Mouse (Mus musculus): ENCODE results near the gene Spats2.

DNA sequence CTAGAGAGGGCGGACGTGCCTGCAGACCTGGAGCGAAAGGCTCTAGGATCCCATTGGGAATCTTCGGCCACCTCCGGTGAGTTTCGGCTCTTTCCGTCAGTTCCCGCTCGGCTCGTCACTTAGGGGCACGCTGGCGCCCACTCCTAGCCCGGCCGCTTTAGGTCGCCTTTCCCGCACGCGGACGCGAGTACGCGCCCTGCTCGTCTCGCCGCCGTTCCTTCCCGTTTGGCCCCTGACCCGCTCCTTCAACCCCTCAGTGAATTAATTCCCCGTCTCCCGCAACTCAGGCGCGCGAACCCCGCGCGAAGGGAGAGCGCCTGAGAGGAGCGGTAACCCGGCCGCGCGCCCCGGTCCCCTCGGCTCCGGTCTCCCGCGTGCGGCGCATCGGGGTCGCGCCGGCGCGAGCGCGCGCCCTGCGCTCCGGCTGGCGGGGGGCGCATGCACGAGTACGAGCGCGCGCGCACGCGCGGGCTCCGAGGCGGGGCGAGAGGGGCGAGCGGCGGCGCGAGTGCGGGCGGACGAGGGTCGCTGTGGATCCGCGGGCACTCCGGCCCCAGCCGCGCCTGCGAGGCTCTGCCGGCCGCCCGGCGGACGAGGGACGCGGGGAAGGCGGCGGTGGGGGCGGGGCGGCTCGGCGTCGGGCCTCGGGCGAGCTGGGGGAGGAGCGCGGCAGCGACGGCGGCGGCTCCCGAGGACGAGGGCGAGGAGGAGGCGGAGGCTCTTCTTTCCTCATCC lies 532 bp downstream of the Spats2 start:
- TF ChIP-seq CTCF (IDR thresholded peaks at IDR 0.05; ENCODE audit: borderline replicate concordance, insufficient read depth, low read length): no peak
- peak; percentile 54; the same call in 1 of the 2 replicates for TF ChIP-seq POLR2A (IDR thresholded peaks at IDR 0.05; ENCODE audit: low read depth, low read length)
